Mouse (Mus musculus): ENCODE results near the gene Kcnj16. TPM values are rescaled to one million over a fixed set of nuclear protein-coding genes. Genes with fewer than 3 reads are reported as not detected.
A peak's percentile ranks its signal among the peaks of the same experiment; 100 is the strongest.

Gene Kcnj16
- polyA plus RNA-seq, 1 experiment from 2014 or later = not detected

- no peak for TF ChIP-seq CTCF (IDR thresholded peaks at IDR 0.05; ENCODE audit: low read depth)
- ATAC-seq (ENCODE audit: insufficient read depth) (no peak), DNase-seq (no peak)
- Histone ChIP-seq H3K4me2 (no peak overlapping the region), H3K9ac (no peak overlapping the region), H3K4me1 (ENCODE audit: insufficient read depth) (no peaks in the 10 kb centered on the region), H3K27me3 (ENCODE audit: insufficient read depth, low read length) (no peaks in the 10 kb centered on the region), H3K9me3 (ENCODE audit: low read depth, low read length) (no peaks in the 10 kb centered on the region), H3K36me3 (ENCODE audit: insufficient read depth) (no peaks in the 10 kb centered on the region), H3K27ac (ENCODE audit: low read depth) (no peak overlapping the region), H3K4me3 (ENCODE audit: low read depth, low read length) (no peak overlapping the region)
- WGBS = 86% methylated on average over 8 of the region's 8 CpGs
Measured at GRCm38 (mm10) chr11:111054854-111055822, 87.3 kb downstream of the Kcnj16 start.

GRCm38 (mm10) chr11:111056030-111056429 is 88.2 kb downstream of the Kcnj16 start:
- H3K4me2 ChIP-seq = no peak overlapping the region
- H3K4me1 ChIP-seq (ENCODE audit: insufficient read depth) = no peaks in the 10 kb centered on the region
- H3K36me3 ChIP-seq (ENCODE audit: insufficient read depth) = no peaks in the 10 kb centered on the region
- no peaks in the 10 kb centered on the region for H3K9me3 ChIP-seq (ENCODE audit: low read depth, low read length)
- no peak for TF ChIP-seq CTCF (IDR thresholded peaks at IDR 0.05; ENCODE audit: low read depth)
- WGBS = 53% methylated on average over 13 of the region's 13 CpGs
- no peaks in the 10 kb centered on the region for H3K27me3 ChIP-seq (ENCODE audit: insufficient read depth, low read length)
- H3K27ac ChIP-seq (ENCODE audit: low read depth) = no peak overlapping the region
- DNase-seq (no peak), ATAC-seq (ENCODE audit: insufficient read depth) (no peak)
- no peak overlapping the region for H3K4me3 ChIP-seq (ENCODE audit: low read depth, low read length)
- H3K9ac ChIP-seq = no peak overlapping the region

- Histone ChIP-seq H3K36me3 (ENCODE audit: insufficient read depth) (no peaks in the 10 kb centered on the region), H3K27me3 (ENCODE audit: insufficient read depth, low read length) (no peaks in the 10 kb centered on the region), H3K27ac (ENCODE audit: low read depth) (no peak overlapping the region), H3K9ac (no peak overlapping the region), H3K4me2 (no peak overlapping the region), H3K4me3 (ENCODE audit: low read depth, low read length) (no peak overlapping the region), H3K9me3 (ENCODE audit: low read depth, low read length) (no peaks in the 10 kb centered on the region), H3K4me1 (ENCODE audit: insufficient read depth) (no peaks in the 10 kb centered on the region)
- TF ChIP-seq CTCF (IDR thresholded peaks at IDR 0.05; ENCODE audit: low read depth) = no peak
- 87% methylated on average over 4 of the region's 4 CpGs for WGBS
- no peak for DNase-seq
- ATAC-seq (ENCODE audit: insufficient read depth) = no peak
Measured at GRCm38 (mm10) chr11:111057435-111057834, 89.6 kb downstream of the Kcnj16 start.

- Histone ChIP-seq H3K27me3 (ENCODE audit: insufficient read depth, low read length) (no peaks in the 10 kb centered on the region), H3K9me3 (ENCODE audit: low read depth, low read length) (no peaks in the 10 kb centered on the region), H3K27ac (ENCODE audit: low read depth) (no peak overlapping the region), H3K4me3 (ENCODE audit: low read depth, low read length) (no peak overlapping the region), H3K9ac (no peak overlapping the region), H3K4me2 (no peak overlapping the region), H3K4me1 (ENCODE audit: insufficient read depth) (no peaks in the 10 kb centered on the region), H3K36me3 (ENCODE audit: insufficient read depth) (no peaks in the 10 kb centered on the region)
- DNase-seq = no peak
- TF ChIP-seq CTCF (IDR thresholded peaks at IDR 0.05; ENCODE audit: low read depth) = no peak
- ATAC-seq (ENCODE audit: insufficient read depth) = no peak
Measured at GRCm38 (mm10) chr11:111059440-111059839, 91.6 kb downstream of the Kcnj16 start.

GRCm38 (mm10) chr11:111060216-111060615 is 92.4 kb downstream of the Kcnj16 start:
- Histone ChIP-seq H3K27me3 (ENCODE audit: insufficient read depth, low read length) (no peaks in the 10 kb centered on the region), H3K36me3 (ENCODE audit: insufficient read depth) (no peaks in the 10 kb centered on the region), H3K9me3 (ENCODE audit: low read depth, low read length) (no peaks in the 10 kb centered on the region), H3K4me2 (no peak overlapping the region), H3K27ac (ENCODE audit: low read depth) (no peak overlapping the region), H3K9ac (no peak overlapping the region), H3K4me1 (ENCODE audit: insufficient read depth) (no peaks in the 10 kb centered on the region), H3K4me3 (ENCODE audit: low read depth, low read length) (no peak overlapping the region)
- 54% methylated on average over 5 of the region's 5 CpGs for WGBS
- no peak for TF ChIP-seq CTCF (IDR thresholded peaks at IDR 0.05; ENCODE audit: low read depth)
- DNase-seq (no peak), ATAC-seq (ENCODE audit: insufficient read depth) (no peak)

GRCm38 (mm10) chr11:111064751-111065527 is 97.1 kb downstream of the Kcnj16 start:
- Histone ChIP-seq H3K36me3 (ENCODE audit: insufficient read depth) (no peaks in the 10 kb centered on the region), H3K4me1 (ENCODE audit: insufficient read depth) (no peaks in the 10 kb centered on the region), H3K4me3 (ENCODE audit: low read depth, low read length) (peak overlapping the region; percentile 59), H3K27me3 (ENCODE audit: insufficient read depth, low read length) (peaks cover 12% of the 10 kb centered on the region), H3K9me3 (ENCODE audit: low read depth, low read length) (no peaks in the 10 kb centered on the region), H3K9ac (peak overlapping the region; percentile 42; the same call in 1 of the 2 replicates), H3K4me2 (peak overlapping the region; percentile 93), H3K27ac (ENCODE audit: low read depth) (0 out of 2 replicates have a peak overlapping the region, but pooled peaks have one; percentile 2)
- no peak for ATAC-seq (ENCODE audit: insufficient read depth)
- under 1% methylated on average over 24 of the region's 25 CpGs for WGBS
- DNase-seq = peak; percentile 81
- peak; percentile 73 for TF ChIP-seq CTCF (IDR thresholded peaks at IDR 0.05; ENCODE audit: low read depth)

Measured in lung, embryonic 14.5 days (tissue).